Mouse (Mus musculus): ENCODE results near the gene Slc35f2. TPM values are rescaled to one million over a fixed set of nuclear protein-coding genes. Genes with fewer than 3 reads are reported as not detected.

The Slc35f2 gene
- polyA plus RNA-seq, 1 experiment from 2014 or later: 33.1 TPM

DNA sequence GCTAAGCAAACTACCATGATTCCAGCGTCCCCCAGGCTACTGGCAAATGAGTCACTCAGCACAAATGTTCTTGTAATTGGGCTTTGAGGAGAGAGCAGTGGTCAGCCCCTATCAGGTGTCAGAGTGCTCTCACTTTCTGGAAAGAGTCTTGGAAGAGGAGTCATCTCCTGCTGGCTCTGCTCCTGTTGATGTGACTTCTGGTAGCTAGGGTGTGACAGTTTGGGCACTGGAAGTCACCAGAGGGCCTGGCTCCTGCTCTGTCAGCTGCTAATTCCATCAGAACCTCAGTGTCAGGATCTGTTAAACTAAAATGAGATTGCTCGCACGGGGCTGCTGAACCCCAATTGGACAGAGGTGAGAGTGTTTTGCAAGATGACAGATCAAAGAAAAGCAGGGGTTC is 63.7 kb downstream of the Slc35f2 start:
- 57% methylated on average over 3 of the region's 3 CpGs for WGBS
- Histone ChIP-seq H3K27ac (ENCODE audit: low read depth, low read length) (no peak overlapping the region), H3K9me3 (ENCODE audit: control insufficient read depth) (no peaks in the 10 kb centered on the region), H3K4me1 (replicated peaks; ENCODE audit: control insufficient read depth, insufficient read depth, low read length) (no peaks in the 10 kb centered on the region), H3K27me3 (replicated peaks; ENCODE audit: control insufficient read depth, insufficient read depth, low read length) (no peaks in the 10 kb centered on the region), H3K36me3 (ENCODE audit: control insufficient read depth, insufficient read depth) (no peaks in the 10 kb centered on the region), H3K4me3 (ENCODE audit: low read depth, low read length) (no peak overlapping the region), H3K9ac (ENCODE audit: low read depth, low read length) (no peak overlapping the region), H3K4me2 (replicated peaks; ENCODE audit: low read depth) (no peak overlapping the region)
- TF ChIP-seq CTCF (IDR thresholded peaks at IDR 0.05; ENCODE audit: low read depth): no peak
- no peak for ATAC-seq

DNA sequence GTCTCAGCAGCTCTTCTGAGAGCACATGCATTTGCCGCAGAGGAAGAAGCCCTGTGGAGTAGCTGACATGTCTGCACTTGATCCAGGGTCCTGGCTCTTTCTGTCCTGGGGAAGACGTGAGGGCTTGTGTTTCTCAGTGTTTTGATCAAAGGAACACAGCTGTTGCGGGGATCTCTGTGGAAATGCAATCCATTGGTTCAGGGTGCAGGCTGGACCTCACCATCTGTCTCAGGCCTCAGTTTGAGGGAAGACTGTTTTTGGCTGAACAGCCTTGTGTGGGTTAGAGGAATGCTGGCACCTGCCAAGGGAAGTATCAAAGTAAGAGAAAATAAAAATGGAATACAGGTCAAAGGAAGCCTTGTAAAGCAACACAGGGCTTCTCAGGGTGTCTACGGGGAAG is 64.6 kb downstream of the Slc35f2 start:
- Histone ChIP-seq H3K27me3 (replicated peaks; ENCODE audit: control insufficient read depth, insufficient read depth, low read length) (no peaks in the 10 kb centered on the region), H3K9ac (ENCODE audit: low read depth, low read length) (no peak overlapping the region), H3K4me1 (replicated peaks; ENCODE audit: control insufficient read depth, insufficient read depth, low read length) (no peaks in the 10 kb centered on the region), H3K9me3 (ENCODE audit: control insufficient read depth) (no peaks in the 10 kb centered on the region), H3K4me2 (replicated peaks; ENCODE audit: low read depth) (no peak overlapping the region), H3K4me3 (ENCODE audit: low read depth, low read length) (no peak overlapping the region), H3K36me3 (ENCODE audit: control insufficient read depth, insufficient read depth) (no peaks in the 10 kb centered on the region), H3K27ac (ENCODE audit: low read depth, low read length) (no peak overlapping the region)
- ATAC-seq: no peak
- no peak for TF ChIP-seq CTCF (IDR thresholded peaks at IDR 0.05; ENCODE audit: low read depth)
- 66% methylated on average over 4 of the region's 4 CpGs for WGBS

DNA sequence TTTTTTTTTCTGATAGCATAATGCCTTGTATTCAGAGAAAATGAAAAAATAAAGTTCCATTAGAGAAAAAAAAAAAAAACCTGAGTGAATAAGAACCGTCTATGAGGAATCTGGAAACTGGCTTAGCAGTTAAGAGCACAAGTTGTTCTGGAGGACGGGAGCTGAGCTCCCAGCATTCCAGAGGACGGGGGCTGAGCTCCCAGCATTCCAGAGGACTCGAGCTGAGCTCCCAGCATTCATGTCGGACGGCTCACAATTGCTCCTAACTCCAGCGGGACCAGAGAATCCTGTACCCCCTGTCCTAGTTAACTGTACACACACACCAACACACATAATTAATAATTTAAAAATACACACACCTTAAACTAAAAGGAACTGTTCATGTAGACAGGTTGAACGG is 67.5 kb downstream of the Slc35f2 start:
- TF ChIP-seq CTCF (IDR thresholded peaks at IDR 0.05; ENCODE audit: low read depth): no peak
- no peaks in the 10 kb centered on the region for H3K4me1 ChIP-seq (replicated peaks; ENCODE audit: control insufficient read depth, insufficient read depth, low read length)
- H3K36me3 ChIP-seq (ENCODE audit: control insufficient read depth, insufficient read depth): no peaks in the 10 kb centered on the region
- 65% methylated on average over 8 of the region's 8 CpGs for WGBS
- ATAC-seq: no peak
- H3K27me3 ChIP-seq (replicated peaks; ENCODE audit: control insufficient read depth, insufficient read depth, low read length): no peaks in the 10 kb centered on the region
- no peak overlapping the region for H3K9ac ChIP-seq (ENCODE audit: low read depth, low read length)
- H3K4me2 ChIP-seq (replicated peaks; ENCODE audit: low read depth): no peak overlapping the region
- H3K9me3 ChIP-seq (ENCODE audit: control insufficient read depth): no peaks in the 10 kb centered on the region
- H3K4me3 ChIP-seq (ENCODE audit: low read depth, low read length): no peak overlapping the region
- H3K27ac ChIP-seq (ENCODE audit: low read depth, low read length): no peak overlapping the region

DNA sequence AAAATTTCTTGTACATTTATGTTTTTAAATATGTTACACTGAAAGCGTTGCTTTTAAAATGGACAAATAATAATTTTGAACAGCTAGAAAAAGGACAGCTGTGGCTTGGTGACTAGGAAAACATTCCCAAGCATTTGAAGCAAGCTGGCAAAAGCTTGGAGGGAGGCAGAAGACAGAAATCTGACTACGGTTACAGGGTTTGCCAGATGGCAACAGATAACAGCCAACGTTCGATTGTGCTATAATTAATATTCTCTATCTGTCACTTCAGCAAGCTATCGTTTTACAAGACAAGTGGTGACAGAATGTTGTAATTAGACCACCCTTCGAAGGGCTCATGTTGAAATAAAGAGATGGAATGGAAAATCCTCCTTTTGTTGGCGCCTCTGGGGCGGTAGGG is 77.2 kb downstream of the Slc35f2 start:
- Histone ChIP-seq H3K36me3 (ENCODE audit: control insufficient read depth, insufficient read depth) (no peaks in the 10 kb centered on the region), H3K27me3 (replicated peaks; ENCODE audit: control insufficient read depth, insufficient read depth, low read length) (no peaks in the 10 kb centered on the region), H3K9ac (ENCODE audit: low read depth, low read length) (no peak overlapping the region), H3K9me3 (ENCODE audit: control insufficient read depth) (no peaks in the 10 kb centered on the region), H3K4me2 (replicated peaks; ENCODE audit: low read depth) (no peak overlapping the region), H3K27ac (ENCODE audit: low read depth, low read length) (no peak overlapping the region), H3K4me1 (replicated peaks; ENCODE audit: control insufficient read depth, insufficient read depth, low read length) (no peaks in the 10 kb centered on the region), H3K4me3 (ENCODE audit: low read depth, low read length) (no peak overlapping the region)
- no peak for TF ChIP-seq CTCF (IDR thresholded peaks at IDR 0.05; ENCODE audit: low read depth)
- WGBS: 82% methylated on average over 8 of the region's 8 CpGs
- ATAC-seq: no peak

DNA sequence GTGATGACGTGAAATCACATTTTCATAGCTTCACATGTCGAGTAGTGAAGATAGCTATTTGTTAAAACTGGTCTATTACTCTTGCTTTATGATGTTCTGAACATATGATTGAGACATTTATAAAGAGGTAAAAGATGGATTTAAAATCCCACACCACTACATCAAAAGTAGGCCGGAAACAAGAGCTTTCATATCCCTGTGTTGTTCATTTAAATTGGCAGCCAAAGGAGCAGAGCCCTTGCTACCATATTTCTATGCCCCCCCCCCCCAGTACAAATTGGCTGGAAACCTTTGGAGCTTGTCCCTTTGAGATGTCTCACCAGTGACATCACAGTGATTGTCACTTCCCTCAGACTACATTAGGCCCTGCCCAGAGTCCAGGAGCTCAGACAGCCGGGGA is 78.5 kb downstream of the Slc35f2 start, which contains the start of gene Sln:
Gene Sln, plus strand, starts transcription at position 301 of the 400 bp plus-strand sequence.
- Histone ChIP-seq H3K27me3 (replicated peaks; ENCODE audit: control insufficient read depth, insufficient read depth, low read length) (no peaks in the 10 kb centered on the region), H3K4me1 (replicated peaks; ENCODE audit: control insufficient read depth, insufficient read depth, low read length) (no peaks in the 10 kb centered on the region), H3K4me3 (ENCODE audit: low read depth, low read length) (no peak within 1 kb of the TSS), H3K27ac (ENCODE audit: low read depth, low read length) (no peak within 1 kb of the TSS), H3K36me3 (ENCODE audit: control insufficient read depth, insufficient read depth) (no peaks in the 10 kb centered on the region), H3K9ac (ENCODE audit: low read depth, low read length) (no peak within 1 kb of the TSS), H3K9me3 (ENCODE audit: control insufficient read depth) (no peaks in the 10 kb centered on the region), H3K4me2 (replicated peaks; ENCODE audit: low read depth) (no peak within 1 kb of the TSS)
- ATAC-seq: no peak
- 75% methylated on average over 4 of the region's 4 CpGs for WGBS
- no peak for TF ChIP-seq CTCF (IDR thresholded peaks at IDR 0.05; ENCODE audit: low read depth)

DNA sequence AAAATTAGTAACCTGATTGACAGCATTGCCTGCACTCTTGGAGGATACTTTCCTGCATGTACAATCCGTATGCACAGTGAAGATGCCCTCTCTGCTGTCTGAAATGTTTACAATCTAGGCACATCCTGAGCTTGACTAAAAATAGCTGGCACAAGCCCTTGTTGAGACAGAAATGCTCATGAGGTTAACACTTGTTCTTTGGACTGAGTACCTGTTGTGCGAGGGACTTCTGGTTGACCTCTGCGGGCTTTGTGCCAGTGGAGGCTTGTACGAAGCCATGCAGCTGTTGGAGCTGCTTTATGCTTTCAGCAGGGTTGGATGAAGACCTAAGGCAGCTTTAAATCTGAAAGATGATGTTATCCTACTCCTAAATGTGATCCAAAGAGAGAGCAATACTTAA is 80.8 kb downstream of the Slc35f2 start:
- H3K27me3 ChIP-seq (replicated peaks; ENCODE audit: control insufficient read depth, insufficient read depth, low read length): no peaks in the 10 kb centered on the region
- no peak for ATAC-seq
- 76% methylated on average over 4 of the region's 4 CpGs for WGBS
- no peaks in the 10 kb centered on the region for H3K36me3 ChIP-seq (ENCODE audit: control insufficient read depth, insufficient read depth)
- no peak overlapping the region for H3K4me3 ChIP-seq (ENCODE audit: low read depth, low read length)
- no peak for TF ChIP-seq CTCF (IDR thresholded peaks at IDR 0.05; ENCODE audit: low read depth)
- H3K9ac ChIP-seq (ENCODE audit: low read depth, low read length): no peak overlapping the region
- no peak overlapping the region for H3K27ac ChIP-seq (ENCODE audit: low read depth, low read length)
- H3K9me3 ChIP-seq (ENCODE audit: control insufficient read depth): no peaks in the 10 kb centered on the region
- no peak overlapping the region for H3K4me2 ChIP-seq (replicated peaks; ENCODE audit: low read depth)
- no peaks in the 10 kb centered on the region for H3K4me1 ChIP-seq (replicated peaks; ENCODE audit: control insufficient read depth, insufficient read depth, low read length)

DNA sequence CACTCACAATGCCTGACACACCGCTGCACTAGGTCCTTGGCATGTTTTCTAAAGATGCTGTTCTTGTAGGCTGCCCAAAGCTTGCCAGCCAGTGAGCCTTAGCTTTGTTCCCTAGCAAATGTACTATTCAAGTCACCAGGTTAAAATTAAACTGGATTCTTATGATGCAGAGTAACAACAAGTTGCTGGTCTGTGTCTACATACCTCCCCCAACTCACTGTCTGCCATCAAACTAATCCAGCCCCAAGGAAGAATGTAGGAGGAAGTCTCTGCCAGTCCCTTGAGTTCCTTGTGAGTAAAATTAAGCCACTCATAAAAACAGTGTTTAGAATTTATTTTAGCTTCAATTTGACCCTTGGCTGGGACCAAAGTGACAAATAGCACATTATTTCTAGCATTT is 82.3 kb downstream of the Slc35f2 start:
- no peak for ATAC-seq

More for the DNA sequence above, 82.3 kb downstream of the Slc35f2 start:
- Histone ChIP-seq H3K4me2 (replicated peaks; ENCODE audit: low read depth) (no peak overlapping the region), H3K36me3 (ENCODE audit: control insufficient read depth, insufficient read depth) (no peaks in the 10 kb centered on the region), H3K27me3 (replicated peaks; ENCODE audit: control insufficient read depth, insufficient read depth, low read length) (no peaks in the 10 kb centered on the region), H3K9me3 (ENCODE audit: control insufficient read depth) (no peaks in the 10 kb centered on the region), H3K27ac (ENCODE audit: low read depth, low read length) (no peak overlapping the region), H3K4me1 (replicated peaks; ENCODE audit: control insufficient read depth, insufficient read depth, low read length) (no peaks in the 10 kb centered on the region), H3K9ac (ENCODE audit: low read depth, low read length) (no peak overlapping the region), H3K4me3 (ENCODE audit: low read depth, low read length) (no peak overlapping the region)
- 81% methylated on average over 1 of the region's 1 CpGs for WGBS
- TF ChIP-seq CTCF (IDR thresholded peaks at IDR 0.05; ENCODE audit: low read depth): no peak

Data from intestine, postnatal 0 days (tissue).